Mouse (Mus musculus) spleen, adult 2 months (tissue): Measurements from ENCODE around the gene Itpkb. TPM values are rescaled to one million over a fixed set of nuclear protein-coding genes. Genes with fewer than 3 reads are reported as not detected.

Experiments
- DNase-seq, 2 experiments: peaks; one replicate each; pipeline versions ENCODE4 v3.0.0 to v3.0.0-alpha.2; 2012 to 2021; ENCODE audit warnings: low spot score in 2 of 2, low read depth in 1 of 2
- H3K27ac ChIP-seq: fragments of 200-500 bp; 2 replicates; pipeline ENCODE4 v1.5.1; 2012; ENCODE audit warnings: low read length, inconsistent platforms; ENCODE audit not compliant: insufficient read depth
- H3K27me3 ChIP-seq: fragments of 200-500 bp; 2 replicates; pipeline ENCODE4 v1.6.1; 2012; ENCODE audit warnings: mild to moderate bottlenecking, moderate library complexity, low read length, inconsistent platforms; ENCODE audit not compliant: control insufficient read depth, insufficient read depth
- H3K36me3 ChIP-seq: fragments of 200-500 bp; 2 replicates; pipeline ENCODE4 v1.6.1; 2012; ENCODE audit warnings: mild to moderate bottlenecking, low read length, inconsistent platforms; ENCODE audit not compliant: control insufficient read depth, insufficient read depth
- H3K4me1 ChIP-seq: fragments of 200-500 bp; 2 replicates; pipeline ENCODE4 v1.6.1; 2011; ENCODE audit warnings: inconsistent platforms; ENCODE audit not compliant: control insufficient read depth, insufficient read depth, insufficient read length
- H3K4me3 ChIP-seq: fragments of 200-500 bp; 2 replicates; pipeline ENCODE4 v1.5.1; 2011; ENCODE audit warnings: mild to moderate bottlenecking, inconsistent platforms; ENCODE audit not compliant: insufficient read depth, insufficient read length; ENCODE audit errors: extremely low read depth
- CTCF ChIP-seq: fragments of 200-500 bp; IDR thresholded peaks from 2 replicates; pipeline ENCODE4 v1.5.1; 2011; ENCODE audit warnings: mild to moderate bottlenecking, inconsistent platforms; ENCODE audit not compliant: insufficient read depth, insufficient read length, insufficient replicate concordance; ENCODE audit errors: extremely low read depth
- POLR2A ChIP-seq: fragments of 200-500 bp; IDR thresholded peaks from 2 replicates; pipeline ENCODE4 v1.6.1; 2011; ENCODE audit warnings: low read depth, low read length, inconsistent platforms
- WGBS: fragments of 180-500 bp; shearing (Covaris S2); methylation state at CpG from one replicate; pipeline ENCODE4 v1.1.7; 2018; 5-methylcytosine and 5-hydroxymethylcytosine counted together
- polyA plus RNA-seq: library from polyadenylated mRNA; depleted of rRNA; stranded (reverse); fragments of >200 nt; gene quantifications from 2 replicates; pipeline ENCODE4 v1.2.3, GENCODE M21; 2012

The Itpkb gene
- polyA plus RNA-seq, 1 experiment = 24.7 TPM

- peaks cover 3% of the 10 kb centered on the region; the same call in 1 of the 2 replicates for H3K4me1 ChIP-seq
- peaks cover 53% of the 10 kb centered on the region for H3K36me3 ChIP-seq
- DNase-seq = no peak
- WGBS = 83% methylated on average over 4 of the region's 4 CpGs
- no peak overlapping the region for H3K4me3 ChIP-seq
- TF ChIP-seq POLR2A = no peak
- no peak for TF ChIP-seq CTCF
- no peaks in the 10 kb centered on the region for H3K27me3 ChIP-seq
- H3K27ac ChIP-seq = no peak overlapping the region
Observed at GRCm38 (mm10) chr1:180415064-180415463, 84.8 kb downstream of the Itpkb start.

- H3K36me3 ChIP-seq = peaks cover 59% of the 10 kb centered on the region
- H3K4me1 ChIP-seq = peaks cover 3% of the 10 kb centered on the region; the same call in 1 of the 2 replicates
- H3K27ac ChIP-seq = no peak overlapping the region
- H3K27me3 ChIP-seq = no peaks in the 10 kb centered on the region
- no peak for TF ChIP-seq CTCF
- TF ChIP-seq POLR2A = no peak
- no peak overlapping the region for H3K4me3 ChIP-seq
- 97% methylated on average over 7 of the region's 7 CpGs for WGBS
- DNase-seq = no peak
Observed at GRCm38 (mm10) chr1:180415836-180416235, 85.6 kb downstream of the Itpkb start.

GRCm38 (mm10) chr1:180417118-180417517 is 86.8 kb downstream of the Itpkb start:
- Histone ChIP-seq H3K4me3 (no peak overlapping the region), H3K27me3 (no peaks in the 10 kb centered on the region), H3K4me1 (peaks cover 6% of the 10 kb centered on the region; the same call in 1 of the 2 replicates), H3K27ac (no peak overlapping the region), H3K36me3 (peaks cover 66% of the 10 kb centered on the region)
- 27% methylated on average over 2 of the region's 2 CpGs for WGBS
- no peak for DNase-seq
- TF ChIP-seq CTCF (no peak), POLR2A (no peak)

- Histone ChIP-seq H3K27me3 (no peaks in the 10 kb centered on the region), H3K4me1 (peaks cover 15% of the 10 kb centered on the region; the same call in 1 of the 2 replicates), H3K36me3 (peaks cover 57% of the 10 kb centered on the region), H3K4me3 (no peak overlapping the region), H3K27ac (no peak overlapping the region)
- DNase-seq = no peak
- 90% methylated on average over 2 of the region's 2 CpGs for WGBS
- no peak for TF ChIP-seq POLR2A
- no peak for TF ChIP-seq CTCF
Observed at GRCm38 (mm10) chr1:180419059-180419458, 88.8 kb downstream of the Itpkb start.

- H3K27me3 ChIP-seq = no peaks in the 10 kb centered on the region
- no peak overlapping the region for H3K4me3 ChIP-seq
- DNase-seq = no peak
- peaks cover 15% of the 10 kb centered on the region; the same call in 1 of the 2 replicates for H3K4me1 ChIP-seq
- H3K27ac ChIP-seq = no peak overlapping the region
- TF ChIP-seq POLR2A (no peak), CTCF (no peak)
- H3K36me3 ChIP-seq = peaks cover 43% of the 10 kb centered on the region
- 86% methylated on average over 8 of the region's 8 CpGs for WGBS
Observed at GRCm38 (mm10) chr1:180420496-180421164, 90.3 kb downstream of the Itpkb start.

GRCm38 (mm10) chr1:180421165-180421909 is 91.1 kb downstream of the Itpkb start:
- H3K27ac ChIP-seq = no peak overlapping the region
- H3K36me3 ChIP-seq = peaks cover 39% of the 10 kb centered on the region
- peaks cover 15% of the 10 kb centered on the region; the same call in 1 of the 2 replicates for H3K4me1 ChIP-seq
- WGBS = 82% methylated on average over 25 of the region's 25 CpGs
- H3K4me3 ChIP-seq = no peak overlapping the region
- TF ChIP-seq CTCF = no peak
- TF ChIP-seq POLR2A = no peak
- no peak for DNase-seq
- no peaks in the 10 kb centered on the region for H3K27me3 ChIP-seq
